Comparison of ENCODE assay signal across 9 mouse cellular contexts in genomic region chr1:58210203-58210602, GRCm38 (mm10). TPM values are rescaled to one million over a fixed set of nuclear protein-coding genes. Genes with fewer than 3 reads are reported as not detected.
A peak's percentile ranks its signal among the peaks of the same experiment; 100 is the strongest.
DNase-seq lines count a peak whose midpoint lies in the region; ATAC-seq and TF ChIP-seq lines count a peak whose summit lies in the region.
"Had no signal": no experiment of that assay in that cellular context is flagged by ENCODE, and none has a peak within 500 bp of the region (broad histone marks: within the 10 kb centered on the region; RNA-seq: fewer than 3 reads in every experiment).

Gene Aox4 (plus strand): TSS chr1:58210397.

- peaks cover 19% of the 10 kb centered on the region for H3K4me1 ChIP-seq in limb, embryonic 14.5 days (ENCODE audit: control insufficient read depth, insufficient read depth, low read length)
- H3K4me1 ChIP-seq in limb, embryonic 10.5 days: peaks cover 8% of the 10 kb centered on the region; the same call in 1 of the 2 replicates

- peak within 1 kb of the TSS; percentile 16; the same call in 1 of the 2 replicates for H3K4me2 ChIP-seq in limb, embryonic 14.5 days (replicated peaks; ENCODE audit: low read depth, low read length, severe bottlenecking)

- TF ChIP-seq POLR2A in limb, embryonic 14.5 days (IDR thresholded peaks at IDR 0.05; ENCODE audit: borderline replicate concordance, extremely low read depth, insufficient read depth, insufficient read length): no peak

- no peak within 1 kb of the TSS for H3K4me3 ChIP-seq in limb, embryonic 14.5 days (replicated peaks; ENCODE audit: low read length)
- no peak within 1 kb of the TSS for H3K4me3 ChIP-seq in limb, embryonic 10.5 days

- no peaks in the 10 kb centered on the region for H3K9me3 ChIP-seq in limb, embryonic 14.5 days (ENCODE audit: control insufficient read depth, low read length)
- no peaks in the 10 kb centered on the region for H3K9me3 ChIP-seq in limb, embryonic 10.5 days (replicated peaks)
- H3K9me3 ChIP-seq: G1E had no signal

- no peak for ATAC-seq in limb, embryonic 14.5 days (ENCODE audit: low FRiP score, low read depth)

- H3K36me3 ChIP-seq in limb, embryonic 14.5 days (ENCODE audit: control insufficient read depth, insufficient read depth, low read length): no peaks in the 10 kb centered on the region
- H3K36me3 ChIP-seq in limb, embryonic 10.5 days: no peaks in the 10 kb centered on the region
- H3K36me3 ChIP-seq: G1E had no signal

- H3K27ac ChIP-seq in limb, embryonic 14.5 days (replicated peaks; ENCODE audit: low read depth, low read length): no peak within 1 kb of the TSS; the same call in 1 of the 2 replicates
- H3K27ac ChIP-seq in limb, embryonic 10.5 days: no peak within 1 kb of the TSS

- H3K27me3 ChIP-seq in limb, embryonic 14.5 days (ENCODE audit: control insufficient read depth, insufficient read depth, low read length): no peaks in the 10 kb centered on the region
- no peaks in the 10 kb centered on the region for H3K27me3 ChIP-seq in limb, embryonic 10.5 days (ENCODE audit: low read depth, poor library complexity, severe bottlenecking)

- 41% methylated on average over 17 of the region's 17 CpGs for WGBS in limb, embryonic 14.5 days
- WGBS in limb, embryonic 10.5 days: 78% methylated on average over 17 of the region's 17 CpGs

- H3K9ac ChIP-seq in limb, embryonic 14.5 days (ENCODE audit: low read depth, low read length, severe bottlenecking): no peak within 1 kb of the TSS

- peak; percentile 55 for DNase-seq in limb, embryonic 14.5 days (ENCODE audit: low spot score)
- DNase-seq in limb, embryonic 10.5 days (ENCODE audit: low spot score): no peak
- DNase-seq in frontal cortex, postnatal 14 days (ENCODE audit: low spot score in 2 of 2): peak; percentile 23 to 30
- peak; percentile 32 to 46 for DNase-seq in left cerebral cortex, adult 18-20 months (ENCODE audit: low spot score in 2 of 2)
- peak; percentile 56 for DNase-seq in right cerebral cortex, postnatal 4 days
- DNase-seq in thymus, postnatal 36 days: no peak
- DNase-seq in B cell, adult 2 months: no peak
- DNase-seq in cerebellum, postnatal 4 days (ENCODE audit: low spot score in 2 of 2): no peak

RNA-seq across cellular contexts. Expression of gene Aox4, which starts in this region (rescaled TPM):
- polyA plus RNA-seq in limb, embryonic 14.5 days (2012; rRNA removed): 0.37 and 0.78 TPM in 2 replicates
- polyA plus RNA-seq in limb, embryonic 14.5 days (2014; fragmentation: Nextera tagmentation; extraction: Ambion mirVana): 1.3 and 2.5 TPM in 2 replicates
- polyA plus RNA-seq in limb, embryonic 10.5 days (2016; fragmentation: Nextera tagmentation; extraction: Ambion mirVana): 0.04 and 0.14 TPM in 2 replicates
- 1 to 10 TPM; 3.6 to 4.6 TPM for total RNA-seq in left cerebral cortex, adult 18-20 months (2021)

Comparison
In these comparisons a context has a peak if more than half of its experiments do, and no peak if none do; other contexts are left out.
1. DNase-seq: peak in limb, embryonic 14.5 days (single experiment), frontal cortex, postnatal 14 days (2 of 2), left cerebral cortex, adult 18-20 months (2 of 2) and right cerebral cortex, postnatal 4 days (single experiment); none in limb, embryonic 10.5 days (single experiment), thymus, postnatal 36 days (0 of 2), B cell, adult 2 months (0 of 2) and cerebellum, postnatal 4 days (0 of 2).